Mouse (Mus musculus) hindbrain, embryonic 12.5 days (tissue): ENCODE results near the gene Il12a. TPM values are rescaled to one million over a fixed set of nuclear protein-coding genes. Genes with fewer than 3 reads are reported as not detected.

ENCODE experiments used
- polyA plus RNA-seq: library from polyadenylated mRNA; unstranded; fragments of >200 nt; fragmentation: Nextera tagmentation; extraction: Ambion mirVana; gene quantifications from 2 replicates; pipeline ENCODE4 v1.2.1, GENCODE M21; 2016

The Il12a gene
- polyA plus RNA-seq, 1 experiment from 2014 or later, result not detected

Other genes with a start within 250 kb of the Il12a start
- 3.5 and 4.5 TPM in 2 replicates for gene 1110032F04Rik, start 178.9 kb downstream of the Il12a start, polyA plus RNA-seq